Mouse (Mus musculus) ES-Bruce4 (cell line): Measurements from ENCODE around the gene Pth.

Experiments
- CTCF ChIP-seq: IDR thresholded peaks from one replicate; pipeline ENCODE4 v1.8.1; 2011; ENCODE audit warnings: low read depth, low read length
- EP300 ChIP-seq: IDR thresholded peaks from 2 replicates; pipeline ENCODE4 v1.6.1; 2011; ENCODE audit warnings: low read depth, low read length; ENCODE audit not compliant: insufficient read depth
- POLR2A ChIP-seq: IDR thresholded peaks from one replicate; pipeline ENCODE4 v1.8.1; 2011; ENCODE audit warnings: low read length; ENCODE audit not compliant: insufficient read depth

GRCm38 (mm10) chr7:113369620-113370340, 18.6 kb downstream of the Pth start:
- TF ChIP-seq POLR2A, result no peak
- TF ChIP-seq CTCF, result peak; percentile 28
- no peak for TF ChIP-seq EP300
